Mouse (Mus musculus): ENCODE data around the gene Fermt2. TPM values are rescaled to one million over a fixed set of nuclear protein-coding genes. Genes with fewer than 3 reads are reported as not detected.
"Not testable (repeated sequence)": the region's sequence is repeated elsewhere in the genome, so short reads cannot be mapped to it uniquely, and the experiment has no call there.

Gene Fermt2
- polyA plus RNA-seq, 1 experiment from 2014 or later, result 245 TPM

- H3K4me2 ChIP-seq (replicated peaks; ENCODE audit: low read depth, low read length); H3K9me3 ChIP-seq (ENCODE audit: control insufficient read depth, low read depth, low read length); H3K27me3 ChIP-seq (ENCODE audit: control insufficient read depth, insufficient read depth, low read length); ATAC-seq (ENCODE audit: insufficient number of reproducible peaks, insufficient read depth, low FRiP score, low read depth); H3K4me3 ChIP-seq (ENCODE audit: low read depth, low read length); H3K27ac ChIP-seq (ENCODE audit: low read length); H3K9ac ChIP-seq (replicated peaks; ENCODE audit: low read depth, low read length); H3K4me1 ChIP-seq (ENCODE audit: control insufficient read depth, insufficient read depth, low read length): not testable (repeated sequence)
- peaks cover 15% of the 10 kb centered on the region for H3K36me3 ChIP-seq (ENCODE audit: control insufficient read depth, insufficient read depth, low read length)
- 93% methylated on average over 11 of the region's 11 CpGs for WGBS
Measured at GRCm38 (mm10) chr14:45483361-45483760, 46.6 kb downstream of the Fermt2 start.

DNA sequence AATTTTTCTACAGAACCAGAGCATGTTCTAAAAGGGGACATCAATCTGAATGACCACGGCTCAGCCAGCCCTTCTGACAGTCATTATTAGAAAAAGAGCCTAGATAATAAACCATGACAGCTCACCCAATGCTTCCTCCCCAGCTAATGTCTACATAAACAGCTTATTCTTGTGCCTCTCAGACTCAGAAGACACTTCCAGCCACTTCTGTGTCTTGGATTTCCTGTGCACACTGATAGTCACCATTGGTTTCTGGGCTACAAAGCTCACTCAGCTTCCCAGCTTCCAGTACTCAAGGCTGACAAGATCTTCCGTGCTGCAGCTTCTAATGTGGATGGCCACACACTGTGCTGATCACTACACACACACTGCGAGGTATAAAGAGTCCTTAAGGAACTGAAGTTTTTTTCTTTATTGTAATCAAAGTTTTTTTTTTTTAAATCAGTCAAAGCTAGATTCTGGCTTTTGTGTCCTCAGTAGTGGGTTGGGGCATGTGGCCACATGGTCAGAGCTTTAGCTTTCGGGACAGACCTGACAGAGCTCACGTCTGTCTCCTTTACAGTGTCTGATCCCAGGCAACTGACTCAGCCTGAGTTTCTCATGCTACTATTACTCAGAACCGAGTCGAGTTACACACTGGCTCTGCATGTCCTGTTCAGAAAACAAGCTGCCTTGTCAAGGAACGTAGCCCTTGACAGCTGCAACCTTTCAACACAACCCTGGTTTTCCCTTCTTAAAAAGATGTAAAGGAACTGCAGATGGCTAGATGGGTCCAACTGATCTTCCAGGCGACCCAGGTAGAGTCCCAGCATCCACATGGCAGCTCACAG lies 50.7 kb downstream of the Fermt2 start:
- peaks cover 21% of the 10 kb centered on the region for H3K36me3 ChIP-seq (ENCODE audit: control insufficient read depth, insufficient read depth, low read length)
- WGBS, result 36% methylated on average over 9 of the region's 9 CpGs
- ATAC-seq (ENCODE audit: insufficient number of reproducible peaks, insufficient read depth, low FRiP score, low read depth), result no peak

DNA sequence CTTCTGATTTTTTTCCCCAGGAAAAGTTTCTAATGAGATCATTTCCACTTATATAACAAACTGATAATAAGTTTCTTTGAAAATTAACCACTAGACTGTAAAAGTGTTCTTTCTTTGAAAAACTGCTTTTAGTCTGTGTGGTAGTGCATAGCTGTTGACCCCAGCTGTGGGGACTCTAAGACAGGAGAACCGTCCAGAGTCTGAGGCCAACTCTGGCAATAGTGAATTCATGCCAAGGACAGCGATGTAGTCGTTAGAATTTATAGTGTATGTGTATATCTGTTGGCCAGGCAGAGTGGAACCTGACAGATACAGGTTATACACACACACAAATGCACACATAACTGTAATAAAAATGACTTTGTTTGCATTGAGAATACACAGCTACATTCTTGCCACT lies 51.4 kb downstream of the Fermt2 start:
- H3K27ac ChIP-seq (ENCODE audit: low read length), result no peak overlapping the region
- 0 out of 2 replicates have a peak, but pooled peaks cover 6% of the 10 kb centered on the region for H3K4me1 ChIP-seq (ENCODE audit: control insufficient read depth, insufficient read depth, low read length)
- no peak overlapping the region for H3K4me2 ChIP-seq (replicated peaks; ENCODE audit: low read depth, low read length)
- no peaks in the 10 kb centered on the region for H3K9me3 ChIP-seq (ENCODE audit: control insufficient read depth, low read depth, low read length)
- no peak overlapping the region for H3K4me3 ChIP-seq (ENCODE audit: low read depth, low read length)
- H3K36me3 ChIP-seq (ENCODE audit: control insufficient read depth, insufficient read depth, low read length), result peaks cover 21% of the 10 kb centered on the region
- WGBS, result 36% methylated on average over 3 of the region's 3 CpGs
- no peak overlapping the region for H3K9ac ChIP-seq (replicated peaks; ENCODE audit: low read depth, low read length)
- no peak for ATAC-seq (ENCODE audit: insufficient number of reproducible peaks, insufficient read depth, low FRiP score, low read depth)
- H3K27me3 ChIP-seq (ENCODE audit: control insufficient read depth, insufficient read depth, low read length), result no peaks in the 10 kb centered on the region

More for the DNA sequence above, 50.7 kb downstream of the Fermt2 start:
- no peak overlapping the region for H3K4me3 ChIP-seq (ENCODE audit: low read depth, low read length)
- H3K4me1 ChIP-seq (ENCODE audit: control insufficient read depth, insufficient read depth, low read length), result 0 out of 2 replicates have a peak, but pooled peaks cover 6% of the 10 kb centered on the region
- H3K27ac ChIP-seq (ENCODE audit: low read length), result no peak overlapping the region
- H3K9me3 ChIP-seq (ENCODE audit: control insufficient read depth, low read depth, low read length), result no peaks in the 10 kb centered on the region
- no peak overlapping the region for H3K4me2 ChIP-seq (replicated peaks; ENCODE audit: low read depth, low read length)
- no peaks in the 10 kb centered on the region for H3K27me3 ChIP-seq (ENCODE audit: control insufficient read depth, insufficient read depth, low read length)
- no peak overlapping the region for H3K9ac ChIP-seq (replicated peaks; ENCODE audit: low read depth, low read length)

- H3K36me3 ChIP-seq (ENCODE audit: control insufficient read depth, insufficient read depth, low read length), result peaks cover 30% of the 10 kb centered on the region
- no peaks in the 10 kb centered on the region for H3K27me3 ChIP-seq (ENCODE audit: control insufficient read depth, insufficient read depth, low read length)
- no peak for ATAC-seq (ENCODE audit: insufficient number of reproducible peaks, insufficient read depth, low FRiP score, low read depth)
- no peak overlapping the region for H3K4me2 ChIP-seq (replicated peaks; ENCODE audit: low read depth, low read length)
- no peaks in the 10 kb centered on the region for H3K9me3 ChIP-seq (ENCODE audit: control insufficient read depth, low read depth, low read length)
- no peak overlapping the region for H3K27ac ChIP-seq (ENCODE audit: low read length)
- no peak overlapping the region for H3K4me3 ChIP-seq (ENCODE audit: low read depth, low read length)
- H3K4me1 ChIP-seq (ENCODE audit: control insufficient read depth, insufficient read depth, low read length), result 0 out of 2 replicates have a peak, but pooled peaks cover 6% of the 10 kb centered on the region
- WGBS, result 37% methylated on average over 8 of the region's 8 CpGs
- no peak overlapping the region for H3K9ac ChIP-seq (replicated peaks; ENCODE audit: low read depth, low read length)
Measured at GRCm38 (mm10) chr14:45477651-45478050, 52.3 kb downstream of the Fermt2 start.

DNA sequence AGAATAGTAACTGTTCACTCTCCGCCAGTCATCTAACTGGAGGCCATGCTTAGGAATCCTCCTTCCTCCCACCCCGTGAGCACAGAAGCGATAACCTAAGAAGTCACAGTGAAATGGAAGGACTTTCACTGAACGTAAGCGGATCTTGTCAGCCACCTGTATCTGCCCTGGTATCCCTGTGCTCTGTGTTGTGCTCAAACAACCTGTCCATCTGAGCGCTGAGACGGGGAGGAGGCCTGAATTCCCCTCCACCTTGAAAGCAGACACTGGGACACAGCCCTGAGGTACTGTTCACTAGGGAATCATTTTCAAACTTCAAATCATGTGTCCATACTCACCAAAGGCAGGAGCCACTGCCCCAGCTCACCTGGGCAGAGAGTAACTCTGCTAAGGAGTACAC lies 52.9 kb downstream of the Fermt2 start:
- H3K9ac ChIP-seq (replicated peaks; ENCODE audit: low read depth, low read length), result no peak overlapping the region
- 0 out of 2 replicates have a peak, but pooled peaks cover 6% of the 10 kb centered on the region for H3K4me1 ChIP-seq (ENCODE audit: control insufficient read depth, insufficient read depth, low read length)
- no peaks in the 10 kb centered on the region for H3K27me3 ChIP-seq (ENCODE audit: control insufficient read depth, insufficient read depth, low read length)
- no peak overlapping the region for H3K4me3 ChIP-seq (ENCODE audit: low read depth, low read length)
- H3K27ac ChIP-seq (ENCODE audit: low read length), result no peak overlapping the region
- peaks cover 35% of the 10 kb centered on the region for H3K36me3 ChIP-seq (ENCODE audit: control insufficient read depth, insufficient read depth, low read length)
- 77% methylated on average over 7 of the region's 7 CpGs for WGBS
- no peak overlapping the region for H3K4me2 ChIP-seq (replicated peaks; ENCODE audit: low read depth, low read length)
- H3K9me3 ChIP-seq (ENCODE audit: control insufficient read depth, low read depth, low read length), result no peaks in the 10 kb centered on the region
- ATAC-seq (ENCODE audit: insufficient number of reproducible peaks, insufficient read depth, low FRiP score, low read depth), result no peak

GRCm38 (mm10) chr14:45472536-45472935 lies 57.4 kb downstream of the Fermt2 start:
- Histone ChIP-seq H3K27me3 (ENCODE audit: control insufficient read depth, insufficient read depth, low read length) (no peaks in the 10 kb centered on the region), H3K36me3 (ENCODE audit: control insufficient read depth, insufficient read depth, low read length) (peaks cover 58% of the 10 kb centered on the region)

GRCm38 (mm10) chr14:45469446-45469845 lies 60.5 kb downstream of the Fermt2 start:
- H3K9ac ChIP-seq (replicated peaks; ENCODE audit: low read depth, low read length), result no peak overlapping the region
- no peaks in the 10 kb centered on the region for H3K9me3 ChIP-seq (ENCODE audit: control insufficient read depth, low read depth, low read length)
- H3K4me3 ChIP-seq (ENCODE audit: low read depth, low read length), result no peak overlapping the region
- H3K4me2 ChIP-seq (replicated peaks; ENCODE audit: low read depth, low read length), result no peak overlapping the region
- ATAC-seq (ENCODE audit: insufficient number of reproducible peaks, insufficient read depth, low FRiP score, low read depth), result no peak
- peaks cover 73% of the 10 kb centered on the region for H3K36me3 ChIP-seq (ENCODE audit: control insufficient read depth, insufficient read depth, low read length)
- H3K4me1 ChIP-seq (ENCODE audit: control insufficient read depth, insufficient read depth, low read length), result peaks cover 2% of the 10 kb centered on the region; the same call in 1 of the 2 replicates
- whole genome bisulfite sequencing, result 91% methylated on average over 8 of the region's 8 CpGs
- H3K27ac ChIP-seq (ENCODE audit: low read length), result no peak overlapping the region
- no peaks in the 10 kb centered on the region for H3K27me3 ChIP-seq (ENCODE audit: control insufficient read depth, insufficient read depth, low read length)

More at GRCm38 (mm10) chr14:45472536-45472935, 57.4 kb downstream of the Fermt2 start:
- no peak overlapping the region for H3K27ac ChIP-seq (ENCODE audit: low read length)
- WGBS, result 90% methylated on average over 10 of the region's 10 CpGs
- no peak overlapping the region for H3K4me2 ChIP-seq (replicated peaks; ENCODE audit: low read depth, low read length)
- 0 out of 2 replicates have a peak, but pooled peaks cover 1% of the 10 kb centered on the region for H3K4me1 ChIP-seq (ENCODE audit: control insufficient read depth, insufficient read depth, low read length)
- H3K9me3 ChIP-seq (ENCODE audit: control insufficient read depth, low read depth, low read length), result no peaks in the 10 kb centered on the region
- no peak overlapping the region for H3K4me3 ChIP-seq (ENCODE audit: low read depth, low read length)
- H3K9ac ChIP-seq (replicated peaks; ENCODE audit: low read depth, low read length), result no peak overlapping the region
- ATAC-seq (ENCODE audit: insufficient number of reproducible peaks, insufficient read depth, low FRiP score, low read depth), result no peak

DNA sequence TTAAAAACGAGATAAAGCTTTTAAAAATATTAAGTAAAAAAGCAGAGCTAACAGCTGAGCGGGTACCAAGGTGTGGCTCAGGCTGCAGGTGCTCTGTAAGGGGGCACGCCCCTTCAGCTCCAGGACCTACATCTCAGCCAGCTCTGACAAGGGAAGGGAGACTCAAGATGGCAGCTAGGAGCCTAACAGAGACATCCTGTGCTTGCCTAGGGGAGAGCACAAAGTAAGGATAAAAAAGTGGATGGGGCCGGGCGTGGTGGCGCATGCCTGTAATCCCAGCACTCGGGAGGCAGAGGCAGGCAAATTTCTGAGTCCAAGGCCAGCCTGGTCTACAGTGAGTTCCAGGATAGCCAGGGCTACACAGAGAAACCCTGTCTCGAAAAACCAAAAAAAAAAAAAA lies 63.5 kb downstream of the Fermt2 start:
- ATAC-seq (ENCODE audit: insufficient number of reproducible peaks, insufficient read depth, low FRiP score, low read depth), result not testable (repeated sequence)
- H3K36me3 ChIP-seq (ENCODE audit: control insufficient read depth, insufficient read depth, low read length), result peaks cover 66% of the 10 kb centered on the region
- WGBS, result 95% methylated on average over 7 of the region's 8 CpGs

More for the DNA sequence above, 63.5 kb downstream of the Fermt2 start:
- not testable (repeated sequence) for H3K9me3 ChIP-seq (ENCODE audit: control insufficient read depth, low read depth, low read length); H3K4me1 ChIP-seq (ENCODE audit: control insufficient read depth, insufficient read depth, low read length); H3K4me3 ChIP-seq (ENCODE audit: low read depth, low read length); H3K27me3 ChIP-seq (ENCODE audit: control insufficient read depth, insufficient read depth, low read length); H3K27ac ChIP-seq (ENCODE audit: low read length); H3K9ac ChIP-seq (replicated peaks; ENCODE audit: low read depth, low read length); H3K4me2 ChIP-seq (replicated peaks; ENCODE audit: low read depth, low read length)
